Mouse (Mus musculus): ENCODE data around the gene Erlin1. TPM values are rescaled to one million over a fixed set of nuclear protein-coding genes. Genes with fewer than 3 reads are reported as not detected.

The Erlin1 gene
- total RNA-seq, 1 experiment from 2014 or later, result 41.4 TPM

- ATAC-seq (replicated peaks; ENCODE audit: insufficient number of reproducible peaks, low FRiP score, low TSS enrichment, poor library complexity, severe bottlenecking), result peak; percentile 55; the same call in 1 of the 2 replicates
Observed at GRCm38 (mm10) chr19:44067323-44068049, 2.1 kb downstream of the Erlin1 start.

- no peak for ATAC-seq (replicated peaks; ENCODE audit: insufficient number of reproducible peaks, low FRiP score, low TSS enrichment, poor library complexity, severe bottlenecking)
Observed at GRCm38 (mm10) chr19:44064734-44065133, 4.9 kb downstream of the Erlin1 start.

GRCm38 (mm10) chr19:44063773-44064172, 5.8 kb downstream of the Erlin1 start:
- no peak for ATAC-seq (replicated peaks; ENCODE audit: insufficient number of reproducible peaks, low FRiP score, low TSS enrichment, poor library complexity, severe bottlenecking)

GRCm38 (mm10) chr19:44060226-44060625, 9.4 kb downstream of the Erlin1 start:
- no peak for ATAC-seq (replicated peaks; ENCODE audit: insufficient number of reproducible peaks, low FRiP score, low TSS enrichment, poor library complexity, severe bottlenecking)

- no peak for ATAC-seq (replicated peaks; ENCODE audit: insufficient number of reproducible peaks, low FRiP score, low TSS enrichment, poor library complexity, severe bottlenecking)
Observed at GRCm38 (mm10) chr19:44055173-44055826, 14.3 kb downstream of the Erlin1 start.

- ATAC-seq (replicated peaks; ENCODE audit: insufficient number of reproducible peaks, low FRiP score, low TSS enrichment, poor library complexity, severe bottlenecking), result no peak
Observed at GRCm38 (mm10) chr19:44050388-44050787, 19.2 kb downstream of the Erlin1 start.

- no peak for ATAC-seq (replicated peaks; ENCODE audit: insufficient number of reproducible peaks, low FRiP score, low TSS enrichment, poor library complexity, severe bottlenecking)
Observed at GRCm38 (mm10) chr19:44049282-44049681, 20.3 kb downstream of the Erlin1 start.

GRCm38 (mm10) chr19:44045847-44046246, 23.7 kb downstream of the Erlin1 start:
- no peak for ATAC-seq (replicated peaks; ENCODE audit: insufficient number of reproducible peaks, low FRiP score, low TSS enrichment, poor library complexity, severe bottlenecking)

GRCm38 (mm10) chr19:44042121-44042520, 27.5 kb downstream of the Erlin1 start:
- no peak for ATAC-seq (replicated peaks; ENCODE audit: insufficient number of reproducible peaks, low FRiP score, low TSS enrichment, poor library complexity, severe bottlenecking)

GRCm38 (mm10) chr19:44033396-44033795, 36.2 kb downstream of the Erlin1 start:
- ATAC-seq (replicated peaks; ENCODE audit: insufficient number of reproducible peaks, low FRiP score, low TSS enrichment, poor library complexity, severe bottlenecking), result no peak

- no peak for ATAC-seq (replicated peaks; ENCODE audit: insufficient number of reproducible peaks, low FRiP score, low TSS enrichment, poor library complexity, severe bottlenecking)
Observed at GRCm38 (mm10) chr19:44032046-44032744, 37.4 kb downstream of the Erlin1 start.

- ATAC-seq (replicated peaks; ENCODE audit: insufficient number of reproducible peaks, low FRiP score, low TSS enrichment, poor library complexity, severe bottlenecking), result no peak
Observed at GRCm38 (mm10) chr19:44030024-44030423, 39.6 kb downstream of the Erlin1 start.

- ATAC-seq (replicated peaks; ENCODE audit: insufficient number of reproducible peaks, low FRiP score, low TSS enrichment, poor library complexity, severe bottlenecking), result no peak
Observed at GRCm38 (mm10) chr19:44028972-44029371, 40.6 kb downstream of the Erlin1 start, which contains the start of gene Cyp2c23. Cyp2c23 (minus strand) TSS chr19:44029208.

- no peak for ATAC-seq (replicated peaks; ENCODE audit: insufficient number of reproducible peaks, low FRiP score, low TSS enrichment, poor library complexity, severe bottlenecking)
Observed at GRCm38 (mm10) chr19:44026956-44027530, 42.5 kb downstream of the Erlin1 start.

GRCm38 (mm10) chr19:44024921-44025585, 44.5 kb downstream of the Erlin1 start:
- no peak for ATAC-seq (replicated peaks; ENCODE audit: insufficient number of reproducible peaks, low FRiP score, low TSS enrichment, poor library complexity, severe bottlenecking)

- no peak for ATAC-seq (replicated peaks; ENCODE audit: insufficient number of reproducible peaks, low FRiP score, low TSS enrichment, poor library complexity, severe bottlenecking)
Observed at GRCm38 (mm10) chr19:44023066-44023465, 46.5 kb downstream of the Erlin1 start.

GRCm38 (mm10) chr19:44021502-44021901, 48.1 kb downstream of the Erlin1 start:
- no peak for ATAC-seq (replicated peaks; ENCODE audit: insufficient number of reproducible peaks, low FRiP score, low TSS enrichment, poor library complexity, severe bottlenecking)

- ATAC-seq (replicated peaks; ENCODE audit: insufficient number of reproducible peaks, low FRiP score, low TSS enrichment, poor library complexity, severe bottlenecking), result no peak
Observed at GRCm38 (mm10) chr19:44019739-44020138, 49.8 kb downstream of the Erlin1 start.

- no peak for ATAC-seq (replicated peaks; ENCODE audit: insufficient number of reproducible peaks, low FRiP score, low TSS enrichment, poor library complexity, severe bottlenecking)
Observed at GRCm38 (mm10) chr19:44013862-44014261, 55.7 kb downstream of the Erlin1 start.
